Mouse (Mus musculus) gastrocnemius, postnatal 36 days (tissue): ENCODE data around the gene Pabpn1l. TPM values are rescaled to one million over a fixed set of nuclear protein-coding genes. Genes with fewer than 3 reads are reported as not detected.

ENCODE experiments used
- DNase-seq, 2 experiments: peaks; one replicate each; pipeline ENCODE4 v3.0.0; 2022
- intact Hi-C: fragments of 180-260 bp; cut with DNase I; formaldehyde crosslinking; loops from one replicate; pipeline ENCODE4 v1.15.1; 2025
- total RNA-seq, 2 experiments: library from RNA; stranded (reverse); gene quantifications; 2 replicates each; pipeline ENCODE4 v1.2.3; 2021

Gene Pabpn1l
- total RNA-seq, 2 experiments from 2014 or later: not detected

DNA sequence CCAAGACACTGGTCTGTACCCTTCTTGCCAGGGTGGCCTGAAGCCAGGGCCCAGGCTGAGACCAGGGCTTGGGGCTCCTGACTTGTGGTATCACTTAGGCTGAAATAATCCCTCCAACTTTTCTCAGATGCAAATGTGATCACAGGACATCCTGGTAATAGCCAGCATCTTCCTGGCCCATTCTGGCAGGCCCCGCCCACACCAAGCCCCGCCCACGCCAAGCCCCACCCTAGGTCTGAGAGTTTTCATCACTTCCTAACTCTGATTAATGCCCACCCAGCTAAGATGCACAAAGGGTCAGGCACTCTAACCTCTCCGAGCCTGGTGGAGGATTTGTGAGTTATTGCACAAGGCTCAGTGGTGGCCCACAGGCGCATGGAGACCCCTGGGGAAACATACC is 2.1 kb downstream of the Pabpn1l start:
- DNase-seq: no peak
- intact Hi-C loops: loop anchor here (5.0 kb wide), 1 partner anchor 57 kb away; no protein-coding TSS in a partner anchor

DNA sequence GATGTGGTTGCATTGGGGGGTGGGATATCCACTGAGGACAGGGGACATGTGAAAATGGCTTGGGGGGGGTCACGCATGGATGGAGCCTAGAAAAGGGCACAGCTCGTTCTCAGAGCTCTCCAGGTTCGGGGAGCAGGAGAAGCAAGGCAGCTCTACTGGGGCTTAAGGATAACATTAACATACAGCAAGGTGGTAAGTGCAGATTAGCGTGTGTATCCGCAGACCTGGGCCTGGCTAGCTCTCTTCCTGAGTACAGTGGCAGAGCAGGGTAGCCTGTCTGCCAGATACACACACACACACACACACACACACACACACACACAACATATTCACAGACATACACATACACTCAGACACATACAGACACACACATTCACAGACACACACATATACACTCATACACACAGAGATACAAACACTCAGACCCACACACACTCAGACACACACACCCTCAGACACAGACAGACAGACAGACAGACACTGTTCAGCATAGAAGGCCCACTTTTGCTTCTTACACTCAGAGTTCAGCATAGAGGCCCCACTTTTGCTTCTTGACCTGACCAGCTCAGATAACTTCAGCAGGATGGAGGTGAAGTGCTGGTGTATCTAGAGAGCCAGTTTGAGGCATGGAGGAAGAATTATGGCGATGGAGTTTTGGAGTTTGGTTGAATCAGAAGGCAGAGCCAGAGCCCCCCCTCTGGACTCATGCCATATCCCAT is 3.7 kb downstream of the Pabpn1l start:
- intact Hi-C loops: loop anchor here (2.0 kb wide), 1 partner anchor 212 kb away; no protein-coding TSS in a partner anchor
- no peak for DNase-seq

DNA sequence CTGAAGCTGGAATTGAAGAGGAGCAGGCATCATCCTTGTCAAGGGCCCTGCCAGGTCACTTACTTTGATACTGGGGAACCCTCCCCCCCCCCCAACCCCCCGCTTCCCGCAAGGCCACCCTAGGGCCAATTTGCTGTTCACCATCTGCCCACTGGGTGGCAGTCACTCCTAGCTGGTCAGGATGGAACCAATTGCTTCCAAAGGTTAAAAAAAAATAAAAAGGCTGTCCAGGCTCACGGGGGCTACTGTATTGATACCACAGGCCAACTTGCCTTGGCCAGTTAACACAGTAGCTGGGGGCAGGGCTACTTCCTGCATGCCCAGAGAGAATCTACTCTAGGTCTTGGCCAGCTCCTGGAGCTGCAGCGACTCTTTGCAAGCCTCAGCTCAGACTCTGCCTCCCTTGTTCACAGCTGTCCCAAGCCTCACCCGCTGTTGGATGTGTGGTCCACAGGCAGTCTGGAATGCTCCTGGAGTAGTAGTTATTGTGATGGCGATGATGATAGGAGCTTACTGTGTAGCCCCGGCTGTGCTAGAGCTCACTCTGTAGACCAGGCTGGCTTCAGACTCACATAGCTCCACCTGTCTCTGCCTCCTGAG is 4.5 kb downstream of the Pabpn1l start:
- peak; percentile 79 to 82 for DNase-seq
- intact Hi-C loops: loop anchor here (2.0 kb wide), 1 partner anchor 213 kb away; no protein-coding TSS in a partner anchor

DNA sequence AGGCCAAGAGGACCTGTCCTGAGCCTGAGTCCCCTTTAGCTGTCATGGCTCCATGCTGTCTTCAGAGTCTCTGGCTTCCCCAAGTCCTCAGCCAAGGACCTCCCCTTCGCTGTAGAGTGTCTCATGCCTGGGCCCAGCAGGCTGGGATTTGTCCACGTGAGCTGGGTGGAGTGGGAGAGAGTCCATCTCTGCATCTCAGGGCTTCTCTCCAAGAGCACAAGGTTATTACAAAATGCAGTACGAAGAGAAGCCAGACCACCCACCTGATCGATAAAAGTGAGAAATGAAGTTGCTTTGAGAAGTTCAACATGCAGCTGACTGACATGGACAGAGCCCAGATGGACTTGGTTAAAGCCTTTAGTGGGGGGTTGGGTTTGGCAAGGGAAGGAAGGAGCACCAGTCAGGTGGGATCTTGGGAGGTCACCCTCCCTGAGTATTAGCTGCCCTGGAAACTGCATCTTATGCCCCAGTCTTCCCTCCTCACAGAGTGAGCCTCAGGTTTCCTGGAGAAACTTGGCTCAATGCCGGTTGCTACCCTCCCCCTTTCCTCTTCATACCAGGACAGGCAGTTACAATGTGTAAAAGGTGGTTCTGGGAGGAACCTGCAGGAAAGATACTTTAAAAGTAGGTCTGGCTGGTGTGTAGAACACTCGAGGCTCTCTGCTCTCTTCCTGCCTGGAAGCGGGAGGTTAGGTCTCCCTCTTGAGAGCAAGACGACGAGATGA is 6.2 kb downstream of the Pabpn1l start:
- no peak for DNase-seq
- intact Hi-C loops: no loop called here

DNA sequence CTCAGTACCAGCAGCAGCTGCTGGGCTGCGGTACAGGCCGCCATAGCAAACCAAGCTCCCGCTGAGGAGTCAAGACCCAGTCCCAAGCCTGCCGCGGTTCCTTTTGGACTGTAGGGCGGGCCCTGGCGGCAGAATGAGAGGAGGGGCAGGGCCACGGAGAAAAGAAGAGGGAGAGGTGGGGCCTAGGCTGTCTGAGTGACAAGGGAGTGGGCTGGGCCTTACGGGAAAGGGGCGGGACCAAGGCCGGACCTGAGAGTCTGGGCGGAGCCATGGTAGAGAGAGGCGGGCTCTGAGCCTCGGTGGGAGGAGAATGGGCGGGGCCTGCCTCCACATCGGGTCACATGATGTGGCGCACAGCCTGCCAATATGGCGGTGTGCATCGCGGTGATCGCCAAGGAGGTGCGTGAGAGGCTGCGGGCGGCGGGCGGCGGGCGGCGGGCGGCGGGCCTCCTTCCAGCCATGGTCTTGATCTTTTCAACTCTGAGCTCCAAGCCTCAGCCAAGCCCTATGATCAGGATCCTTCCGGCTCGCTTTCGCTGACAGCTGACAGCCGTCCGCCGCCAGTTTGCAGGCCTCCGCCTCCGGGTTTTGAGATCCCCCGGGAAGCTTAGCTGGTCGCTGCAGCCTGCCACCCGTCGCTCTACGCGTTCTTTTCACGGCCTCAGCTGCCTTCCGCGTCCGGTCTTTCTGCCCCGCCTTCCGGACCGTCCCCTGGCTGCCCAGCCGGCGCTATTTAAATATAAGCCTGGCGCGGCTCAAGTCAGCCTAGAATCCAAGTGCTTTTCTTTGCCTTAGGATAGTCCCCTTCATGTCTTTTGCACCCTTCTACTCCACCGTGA is 11.0 kb downstream of the Pabpn1l start, which contains the start of the genes Galns and Trappc2l:
Galns (minus strand) TSS at position 169 of the 839 bp plus-strand sequence.
Trappc2l (plus strand) TSS at position 346 of the 839 bp plus-strand sequence.
- peak; percentile 92 to 94 for DNase-seq
- intact Hi-C loops: no loop called here

DNA sequence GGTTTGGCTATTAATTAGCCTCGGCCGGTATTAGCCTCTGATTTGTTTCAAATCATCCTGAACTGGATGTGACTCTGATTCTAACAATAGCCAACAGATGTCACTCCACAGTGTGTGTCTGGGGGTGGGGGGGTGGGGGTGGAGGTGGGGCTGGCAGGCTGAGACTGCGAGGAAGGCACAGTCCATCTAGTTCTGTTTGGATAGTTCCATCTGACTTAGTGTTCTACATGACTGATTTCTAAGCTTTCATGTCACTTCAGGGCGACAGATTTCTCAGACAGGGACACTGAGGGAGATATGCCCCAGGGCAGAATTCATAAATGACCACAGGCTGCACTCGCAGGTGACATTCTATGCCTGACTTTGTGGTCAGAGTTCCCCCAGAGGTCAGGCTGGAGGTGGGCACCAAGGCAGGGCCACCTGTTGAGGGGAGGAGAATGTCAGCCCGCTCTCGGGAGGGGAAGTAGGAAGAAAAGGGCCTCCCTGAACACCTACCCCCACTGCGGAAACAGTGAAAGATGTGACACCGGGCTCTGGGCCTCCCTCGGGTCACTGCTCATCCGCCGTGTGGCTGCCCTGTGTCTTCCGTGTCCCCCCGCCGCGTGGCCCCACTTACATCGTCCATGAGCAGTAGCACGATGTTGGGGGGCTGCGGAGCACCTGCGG is 11.8 kb downstream of the Pabpn1l start:
- DNase-seq: no peak
- intact Hi-C loops: no loop called here

DNA sequence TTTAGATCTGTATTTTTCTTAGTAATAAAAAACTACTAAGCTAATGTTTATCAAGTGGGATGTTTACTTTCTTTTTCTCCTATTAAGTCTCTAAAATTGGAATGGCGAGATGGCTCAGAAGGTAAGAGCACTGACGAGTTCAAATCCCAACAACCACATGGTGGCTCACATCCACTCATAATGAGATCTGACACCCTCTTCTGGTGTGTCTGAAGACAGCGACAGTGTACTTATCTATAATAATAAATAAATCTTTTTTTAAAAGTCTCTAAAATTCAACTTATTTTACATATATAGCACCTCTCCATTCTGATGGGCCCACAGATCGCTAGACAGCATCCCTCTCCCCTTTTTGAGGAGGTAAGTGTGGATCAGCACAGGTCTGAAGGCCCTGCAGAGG is 12.3 kb downstream of the Pabpn1l start:
- DNase-seq: no peak
- intact Hi-C loops: no loop called here

DNA sequence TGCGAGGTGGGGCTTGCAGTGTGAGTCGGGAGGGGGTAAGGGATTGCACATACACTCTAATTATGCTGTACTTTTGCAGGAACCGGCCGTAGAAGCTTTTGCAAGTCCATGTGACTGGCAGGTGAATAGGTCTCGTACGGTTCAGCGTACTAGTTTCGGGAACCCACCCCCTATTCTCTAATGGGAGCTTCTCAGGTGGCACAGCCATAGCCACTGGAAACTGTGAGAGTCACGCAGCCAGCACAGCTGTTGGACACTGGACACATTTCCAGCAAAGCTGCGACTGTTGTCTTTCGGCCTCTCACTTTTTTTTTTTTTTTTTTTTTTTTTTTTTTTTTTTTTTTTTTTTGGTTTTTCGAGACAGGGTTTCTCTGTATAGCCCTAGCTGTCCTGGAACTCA is 15.7 kb downstream of the Pabpn1l start:
- intact Hi-C loops: no loop called here

DNA sequence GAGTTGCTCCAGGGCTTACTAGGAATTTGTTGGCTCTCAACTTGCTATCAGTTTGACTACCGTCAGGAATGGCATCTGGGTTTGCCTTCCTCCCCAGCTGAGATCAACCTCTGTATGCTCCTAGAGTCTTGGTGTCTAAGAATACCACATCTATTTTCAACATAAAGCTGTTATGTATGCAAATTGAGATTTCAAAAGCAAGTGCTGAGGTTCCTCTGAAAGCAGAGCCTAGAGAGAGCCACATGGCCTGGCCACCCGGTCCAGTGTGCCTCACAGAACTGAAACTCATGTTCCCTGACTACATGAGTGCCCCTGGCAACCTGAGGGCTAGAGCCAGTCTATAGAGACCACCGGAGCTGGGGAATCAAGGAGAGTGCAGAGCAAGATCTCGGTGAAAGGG is 17.2 kb downstream of the Pabpn1l start:
- DNase-seq: no peak
- intact Hi-C loops: no loop called here

More for the DNA sequence above, 15.7 kb downstream of the Pabpn1l start:
- DNase-seq: no peak

DNA sequence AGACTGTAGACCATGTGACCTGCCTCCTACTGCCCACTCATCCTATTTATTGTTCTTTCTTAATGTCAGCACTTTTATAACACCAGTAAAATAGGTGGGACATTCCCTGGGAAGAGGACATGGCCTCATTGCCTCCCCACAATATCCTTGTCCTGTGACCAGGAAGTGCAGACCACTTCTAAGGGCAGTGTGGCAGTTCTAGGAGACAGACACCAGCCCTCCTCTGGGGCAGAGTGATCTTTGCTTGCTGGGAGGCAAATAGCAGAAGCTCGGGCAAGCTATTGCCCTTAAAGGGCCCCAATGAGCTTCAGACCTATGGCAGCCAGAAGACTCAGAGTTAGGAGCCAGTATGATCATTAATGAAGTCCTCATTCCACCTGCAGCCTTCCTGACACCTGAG is 17.9 kb downstream of the Pabpn1l start:
- DNase-seq: no peak
- intact Hi-C loops: no loop called here

DNA sequence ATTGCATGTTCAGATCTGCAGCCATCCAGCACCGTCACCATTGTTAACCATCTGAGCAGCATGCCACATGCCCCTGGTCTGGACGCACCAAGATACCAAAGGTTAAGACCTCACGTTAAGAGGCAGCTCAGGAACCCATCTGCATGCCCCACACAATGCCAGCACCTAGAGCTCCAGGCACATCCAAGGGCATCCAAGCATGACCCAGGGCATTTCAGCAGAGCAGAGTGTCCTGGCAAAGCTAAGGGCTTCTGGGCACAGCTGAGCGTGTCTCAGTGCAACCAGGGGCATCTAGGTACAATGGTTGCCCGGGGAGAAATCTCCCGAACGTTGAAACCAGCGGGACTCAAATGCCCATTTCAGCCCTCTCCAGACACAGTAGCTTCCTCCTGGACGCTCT is 21.9 kb downstream of the Pabpn1l start:
- DNase-seq: no peak
- intact Hi-C loops: no loop called here

DNA sequence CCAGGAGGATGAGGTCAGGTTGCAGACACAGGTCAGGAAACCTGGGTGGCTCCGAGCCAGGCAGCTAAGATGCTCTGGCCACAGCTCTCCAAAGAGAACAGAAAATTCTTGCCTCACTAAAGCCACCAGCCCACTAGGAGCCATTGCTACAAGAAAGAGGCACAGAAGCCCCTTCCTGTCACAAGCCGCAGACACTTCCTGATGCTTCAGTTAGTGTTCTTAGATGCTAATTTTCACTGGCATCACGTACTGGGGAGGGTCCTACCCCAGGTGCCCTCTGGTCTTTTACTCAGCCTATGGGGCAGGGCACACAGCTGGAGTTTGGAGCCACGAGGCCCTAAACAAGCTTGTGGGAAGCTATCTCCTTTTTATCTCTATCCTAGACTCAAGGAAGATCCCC is 26.5 kb downstream of the Pabpn1l start:
- intact Hi-C loops: loop anchor here (10.0 kb wide), 1 partner anchor 479 kb away; no protein-coding TSS in a partner anchor
- DNase-seq: no peak

DNA sequence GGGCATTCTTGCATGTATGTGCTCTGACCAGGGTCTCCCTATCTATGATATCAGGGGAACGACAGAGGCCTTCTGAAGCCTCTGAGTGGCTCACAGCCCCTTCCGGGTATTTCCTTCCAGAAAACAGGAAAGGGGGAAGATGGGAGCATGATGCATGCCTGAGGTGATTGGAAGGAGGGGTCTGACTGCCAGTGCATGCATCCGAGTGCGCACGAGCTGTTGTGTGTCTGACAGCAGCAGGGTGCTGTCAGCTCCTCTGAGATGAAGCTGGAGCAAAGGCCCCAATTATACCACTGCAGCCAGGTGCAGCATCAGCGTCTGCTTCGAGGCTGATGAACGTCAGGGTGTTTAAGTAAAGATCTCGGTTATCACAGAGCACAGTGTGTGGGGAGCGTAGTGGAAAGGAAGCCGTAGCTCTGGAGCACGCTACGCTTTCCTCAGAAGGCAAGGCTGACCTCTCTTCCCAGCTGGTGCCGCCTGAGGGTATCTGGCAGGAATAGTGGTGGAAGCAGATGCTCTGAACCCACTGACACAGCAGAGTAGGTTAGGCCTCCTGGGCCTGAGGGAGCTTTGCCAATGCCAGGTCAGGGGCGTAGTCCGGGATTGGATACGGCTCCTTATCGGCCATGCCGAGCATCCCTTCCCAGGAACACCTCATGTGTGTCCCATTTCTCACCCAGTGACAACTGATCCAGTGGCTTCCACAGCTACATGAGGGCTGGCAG is 28.6 kb downstream of the Pabpn1l start:
- intact Hi-C loops: loop anchor here (10.0 kb wide), 1 partner anchor 481 kb away; no protein-coding TSS in a partner anchor
- DNase-seq: no peak

DNA sequence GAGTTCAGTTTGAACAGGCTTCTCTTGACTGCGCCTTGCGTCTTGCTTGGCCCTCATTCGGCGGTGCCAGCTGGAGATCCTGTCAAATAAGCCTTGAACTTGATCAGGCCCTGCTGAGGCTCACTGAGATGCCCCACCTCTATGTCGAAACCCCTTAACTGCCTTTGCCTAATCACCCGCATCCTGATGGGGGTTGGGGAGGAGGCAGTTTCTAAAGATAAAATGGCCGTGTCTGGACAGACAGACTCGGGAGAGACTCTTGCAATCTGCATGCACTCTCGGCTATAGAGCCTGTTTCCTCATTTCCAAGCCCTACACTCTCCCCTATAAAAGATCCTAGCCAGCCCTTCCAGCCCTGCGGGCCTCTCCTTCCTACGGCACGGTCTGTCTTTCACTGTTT is 29.3 kb downstream of the Pabpn1l start:
- no peak for DNase-seq
- intact Hi-C loops: loop anchor here (10.0 kb wide), 1 partner anchor 482 kb away; no protein-coding TSS in a partner anchor

DNA sequence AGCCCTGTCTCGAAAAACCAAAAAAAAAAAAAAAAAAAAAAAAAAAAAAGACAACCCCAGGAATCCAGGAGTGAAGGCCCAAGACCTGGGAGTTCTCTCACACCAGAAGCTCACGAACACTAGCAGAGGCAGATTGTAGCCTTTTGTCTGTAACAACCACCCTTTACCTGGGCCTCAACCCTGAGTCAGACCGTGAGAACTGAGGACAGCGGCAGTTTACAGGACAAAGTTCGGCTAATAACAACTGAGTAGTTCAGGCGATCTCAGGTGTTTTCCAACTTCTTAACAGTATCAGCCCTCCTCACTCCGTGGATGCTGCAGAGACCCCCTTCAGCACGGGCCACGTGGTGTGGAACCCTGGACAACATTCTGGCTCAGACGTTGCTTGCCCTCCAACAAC is 35.8 kb downstream of the Pabpn1l start:
- intact Hi-C loops: no loop called here
- DNase-seq: no peak

DNA sequence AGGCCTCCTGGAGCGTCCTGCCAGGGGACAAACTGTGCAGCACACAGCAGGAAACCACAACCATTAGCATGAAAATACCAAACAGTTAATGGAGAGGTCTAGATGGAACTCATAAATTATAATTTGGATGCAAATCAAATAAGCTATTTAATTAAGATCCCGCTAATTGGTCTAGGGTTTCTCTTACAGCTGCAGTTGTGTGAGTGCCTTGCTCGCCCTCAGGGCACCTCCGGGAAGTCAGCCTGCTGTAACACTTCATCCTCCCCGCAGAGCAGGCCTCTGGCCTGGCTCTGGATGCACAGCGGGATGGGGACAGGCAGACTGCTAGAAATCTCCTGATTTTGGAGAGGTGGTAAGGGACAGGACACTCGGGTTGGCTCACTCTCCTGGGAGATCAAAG is 36.4 kb downstream of the Pabpn1l start:
- intact Hi-C loops: no loop called here
- DNase-seq: no peak

DNA sequence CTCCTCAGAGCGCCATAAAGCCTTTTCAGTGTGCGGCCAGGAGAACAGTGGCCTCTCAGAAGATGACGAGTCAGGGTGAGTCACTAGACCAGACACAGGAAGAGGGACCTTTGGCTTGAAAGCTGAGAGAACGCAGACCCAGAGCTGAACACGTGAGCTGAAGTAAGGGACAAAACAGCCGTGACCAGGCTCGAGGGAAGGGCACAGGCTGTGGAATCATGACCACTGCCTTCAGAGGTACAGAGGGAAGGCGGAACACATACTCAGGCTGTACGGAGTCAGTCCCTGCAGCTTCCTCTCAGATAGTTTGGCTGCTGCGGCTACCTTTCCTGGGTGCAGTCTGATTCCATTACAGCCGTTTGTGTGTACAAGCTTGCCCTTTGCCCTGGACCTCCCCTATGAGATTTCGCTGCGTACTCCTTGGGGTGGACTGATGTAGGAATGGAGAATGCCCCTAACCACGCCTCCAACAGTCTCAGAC is 37.1 kb downstream of the Pabpn1l start:
- no peak for DNase-seq
- intact Hi-C loops: no loop called here

DNA sequence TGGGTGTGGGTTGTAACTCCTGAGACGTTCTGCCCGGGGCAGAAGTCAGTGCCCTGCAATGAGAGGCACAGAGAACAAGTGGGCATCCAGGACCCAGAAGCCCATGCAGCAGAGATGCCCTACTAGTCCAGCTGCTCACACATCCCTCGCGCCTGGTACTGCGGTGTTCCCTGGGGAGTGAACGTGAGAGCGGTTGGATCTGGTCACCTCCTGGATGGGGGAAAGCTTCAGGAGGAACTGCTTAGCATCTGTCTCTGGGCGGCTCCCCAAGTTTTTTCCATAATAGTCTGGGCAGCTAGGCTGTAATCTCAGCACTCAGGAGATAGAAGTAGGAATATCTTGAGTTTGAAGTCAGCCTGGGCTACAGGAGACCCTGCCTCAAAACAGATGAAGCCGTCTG is 37.6 kb downstream of the Pabpn1l start:
- DNase-seq: no peak
- intact Hi-C loops: no loop called here

DNA sequence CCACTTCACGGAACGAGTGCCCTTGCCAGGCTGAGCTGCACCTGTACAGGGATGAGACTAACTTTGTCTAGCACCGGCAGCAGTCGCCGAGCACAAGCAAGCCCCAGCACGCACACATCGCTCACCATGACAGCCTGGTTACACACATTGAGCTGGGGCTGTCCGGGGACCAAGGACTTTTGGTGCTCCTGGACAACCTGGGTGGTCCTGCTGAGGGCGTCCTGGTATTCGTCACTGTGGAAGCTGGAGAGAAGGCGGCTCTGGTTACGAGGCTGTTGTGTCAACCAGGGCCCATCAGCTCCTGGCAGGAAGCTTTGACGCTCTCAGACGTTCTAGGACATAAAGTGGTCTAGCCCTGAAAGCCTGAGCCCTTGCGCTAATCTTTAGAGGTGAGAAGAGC is 41.6 kb downstream of the Pabpn1l start:
- intact Hi-C loops: no loop called here
- no peak for DNase-seq
